Mouse (Mus musculus): ENCODE measurements at regions not wholly inside any gene's neighbourhood (a gene's known extent, or its start where the extent isn't known, plus 50 kb on each side); places are given as distances from the start of the nearest gene placed in this dataset.

DNA sequence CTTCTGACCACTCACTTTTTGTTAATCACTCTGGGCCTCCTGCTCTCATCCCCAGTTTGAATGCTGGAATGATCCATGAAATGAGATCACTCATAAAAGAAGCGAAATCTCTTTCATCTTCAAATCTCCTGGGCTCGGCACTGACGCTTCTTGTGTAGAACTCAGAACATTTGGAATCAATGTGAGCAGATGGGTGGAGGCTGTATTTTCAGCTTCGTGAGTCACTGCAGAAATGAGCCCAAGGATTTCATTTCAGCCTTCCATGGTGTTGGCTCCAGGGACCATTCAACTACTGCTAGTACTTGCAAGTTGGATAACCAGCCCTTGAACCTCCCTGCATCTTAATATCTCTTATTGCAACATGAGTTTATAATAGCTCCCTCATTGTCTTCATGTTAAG is 1258.5 kb upstream of the Lrrc6 start:
- in situ Hi-C loops (cut with MboI; ENCODE audit: low sequenced_read_pairs): no loop called here

DNA sequence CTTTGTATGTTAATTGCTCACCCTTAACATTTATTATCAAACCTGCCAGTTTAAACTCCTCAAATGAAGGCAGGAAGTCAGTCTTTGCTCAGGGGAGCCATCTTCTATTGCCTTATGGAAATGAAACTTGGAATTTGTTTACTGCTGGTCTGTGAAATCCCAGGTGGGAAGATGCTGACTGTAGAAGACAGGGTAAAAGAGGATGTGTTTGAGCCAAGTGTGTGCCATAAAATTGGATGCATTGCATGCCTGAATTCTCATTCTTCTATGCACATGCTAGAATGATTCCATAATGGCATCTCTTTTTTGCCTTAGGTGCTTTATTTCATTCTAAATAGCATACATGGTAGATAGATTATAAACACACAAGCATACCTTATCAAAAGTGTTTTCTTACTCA is 1249.9 kb upstream of the Lrrc6 start:
- in situ Hi-C loops (cut with MboI; ENCODE audit: low sequenced_read_pairs): no loop called here

DNA sequence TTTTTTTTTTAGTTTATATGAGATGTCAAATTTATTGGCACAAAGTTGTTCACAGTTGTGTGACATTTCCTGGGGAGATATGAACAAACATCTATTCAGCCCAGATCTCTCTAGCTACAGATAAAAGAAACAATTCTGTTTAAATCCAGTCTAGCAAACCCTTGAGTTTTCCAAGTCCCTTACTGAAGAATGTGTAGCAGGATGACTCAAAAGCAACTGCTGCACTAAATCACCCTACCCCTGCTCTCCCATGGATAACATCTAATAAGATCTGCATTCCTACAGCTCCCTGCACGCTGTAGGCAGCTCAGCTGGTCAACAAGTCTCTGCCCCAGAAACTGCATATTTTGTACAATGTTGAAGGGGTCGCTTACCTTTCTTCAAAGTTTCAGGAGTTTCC is 1242.6 kb upstream of the Lrrc6 start:
- in situ Hi-C loops (cut with MboI; ENCODE audit: low sequenced_read_pairs): no loop called here

DNA sequence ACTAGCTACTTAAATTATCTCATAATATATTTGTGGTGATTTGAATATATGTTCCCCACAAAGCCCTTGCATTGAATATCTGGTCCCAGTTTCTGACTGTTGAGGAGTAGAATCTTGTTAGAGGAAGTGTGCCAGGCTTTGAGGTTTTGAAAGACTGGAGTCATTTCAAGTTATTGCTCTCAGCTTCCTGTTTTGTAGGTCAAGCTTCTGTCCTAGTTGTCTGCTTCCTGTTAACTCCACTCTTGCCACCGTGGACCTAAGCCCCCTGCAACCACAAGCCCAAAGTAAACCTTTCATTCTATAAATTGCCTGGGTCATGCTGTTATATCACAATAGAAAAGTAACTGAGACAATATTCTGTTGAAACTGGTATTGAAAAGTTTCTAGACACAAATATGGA is 1232.3 kb upstream of the Lrrc6 start:
- in situ Hi-C loops (cut with MboI; ENCODE audit: low sequenced_read_pairs): no loop called here

DNA sequence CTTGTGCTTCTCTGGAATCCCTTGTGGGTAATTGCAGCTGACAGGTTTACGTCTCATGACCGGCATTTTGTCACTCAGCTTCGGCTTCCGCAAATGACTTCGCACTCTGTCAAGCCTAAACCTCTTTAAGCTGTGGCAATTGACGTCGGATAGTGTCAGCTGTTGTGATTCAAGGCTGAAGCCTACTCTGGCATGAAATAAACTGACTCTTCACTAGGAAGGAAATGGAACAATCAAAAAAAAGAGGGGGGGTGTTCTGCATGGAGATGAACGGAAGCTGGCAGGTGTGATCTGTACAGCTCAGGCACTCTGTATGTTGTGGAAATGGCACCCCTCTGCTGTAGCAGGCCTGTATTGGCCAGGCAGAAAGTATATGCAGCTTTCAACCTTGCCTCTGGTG is 1228.8 kb upstream of the Lrrc6 start:
- in situ Hi-C loops (cut with MboI; ENCODE audit: low sequenced_read_pairs): no loop called here

DNA sequence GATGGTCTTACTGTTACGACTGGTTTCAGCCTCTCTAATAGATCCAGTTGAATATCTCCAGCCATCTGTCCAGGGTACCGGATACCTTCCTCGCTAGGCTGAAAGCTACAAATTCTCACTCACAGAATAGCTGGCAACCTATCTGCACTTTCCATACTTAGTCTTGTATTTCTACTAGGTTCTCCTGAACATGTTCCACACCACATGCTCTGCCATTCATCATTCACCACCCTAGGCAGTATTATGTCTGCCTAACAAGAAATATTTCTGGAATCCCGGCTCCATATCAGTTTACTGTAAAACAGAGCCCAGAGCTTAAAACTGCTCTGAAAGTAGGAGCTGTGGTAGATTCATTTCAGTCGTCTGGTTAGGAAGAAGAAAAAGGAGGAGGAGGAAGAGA is 1224.5 kb upstream of the Lrrc6 start:
- in situ Hi-C loops (cut with MboI; ENCODE audit: low sequenced_read_pairs): no loop called here

DNA sequence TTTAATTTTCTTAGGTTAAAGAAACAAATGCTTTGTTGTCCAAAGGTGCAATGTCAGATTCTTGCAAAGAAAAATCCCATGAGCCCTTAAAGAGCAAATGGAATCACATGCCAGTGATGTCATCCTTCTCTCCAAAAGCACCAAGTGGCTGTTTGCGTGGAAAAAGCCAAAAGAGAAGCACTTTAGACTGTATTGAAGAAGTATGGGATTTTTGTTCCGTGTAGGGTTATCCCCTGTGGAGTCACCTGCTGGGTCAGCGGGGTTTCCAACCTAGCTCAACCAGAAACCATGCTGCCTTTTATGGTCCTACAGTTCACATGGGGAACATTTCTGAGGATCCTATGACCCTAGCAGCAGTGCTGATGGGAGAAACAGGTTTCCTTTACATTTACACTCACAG is 1213.5 kb upstream of the Lrrc6 start:
- in situ Hi-C loops (cut with MboI; ENCODE audit: low sequenced_read_pairs): no loop called here

DNA sequence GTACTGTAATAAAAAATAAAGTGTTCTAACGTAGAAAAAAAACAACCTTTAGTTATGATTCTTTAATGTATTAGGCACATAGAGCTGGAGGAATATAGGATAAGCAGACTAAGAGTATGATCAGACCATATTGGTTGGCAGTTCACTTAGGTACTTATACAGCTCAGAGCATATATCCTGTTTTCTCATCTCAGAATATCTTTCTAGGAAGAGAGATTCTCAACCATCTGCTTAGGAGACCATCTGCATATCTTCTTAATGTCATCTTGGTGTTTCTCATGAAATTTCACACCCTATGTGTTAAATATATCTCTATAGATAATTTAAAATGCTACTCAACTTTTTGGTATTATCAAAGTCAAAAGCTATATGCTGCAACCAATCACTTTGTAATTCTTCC is 1185.4 kb upstream of the Lrrc6 start:
- in situ Hi-C loops (cut with MboI; ENCODE audit: low sequenced_read_pairs): no loop called here

DNA sequence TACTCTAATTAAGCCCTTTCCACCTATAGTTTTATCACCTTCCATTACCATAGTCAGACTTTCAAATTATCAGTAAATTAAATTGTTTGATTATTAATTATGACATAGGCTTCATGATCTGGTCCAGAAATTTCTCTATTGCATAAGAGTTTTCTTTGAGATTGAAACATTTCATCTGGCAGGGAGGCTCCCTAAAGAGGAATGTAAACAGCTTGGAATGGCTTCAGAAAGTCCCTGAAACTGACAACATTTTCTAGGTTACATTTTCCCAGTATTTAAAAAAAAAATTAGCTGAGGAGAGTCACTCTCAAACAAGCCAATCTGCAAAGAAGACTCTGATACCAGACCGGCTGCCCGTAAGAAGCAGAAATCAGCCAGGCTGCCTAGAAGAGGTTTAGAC is 1172.6 kb upstream of the Lrrc6 start:
- in situ Hi-C loops (cut with MboI; ENCODE audit: low sequenced_read_pairs): no loop called here

DNA sequence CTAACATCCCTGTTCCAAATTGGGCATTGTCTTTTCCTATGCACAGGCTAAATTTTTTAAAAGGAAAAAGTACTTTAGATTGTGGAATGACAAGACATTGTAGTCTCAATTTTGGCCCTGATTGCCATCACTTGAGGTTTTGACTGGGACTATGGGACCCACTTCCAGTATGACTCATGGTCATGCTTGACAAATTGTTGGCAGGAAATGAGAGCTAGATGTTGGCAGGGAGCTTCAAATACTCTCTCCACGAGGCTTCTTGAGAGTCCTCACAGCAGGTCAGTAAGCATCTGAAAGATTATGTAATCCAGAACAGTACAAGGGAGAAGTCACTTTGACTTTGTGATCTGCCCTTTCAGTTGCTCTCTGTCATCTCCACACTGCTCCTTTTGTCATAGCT is 1135.4 kb upstream of the Lrrc6 start:
- in situ Hi-C loops (cut with MboI; ENCODE audit: low sequenced_read_pairs): no loop called here

DNA sequence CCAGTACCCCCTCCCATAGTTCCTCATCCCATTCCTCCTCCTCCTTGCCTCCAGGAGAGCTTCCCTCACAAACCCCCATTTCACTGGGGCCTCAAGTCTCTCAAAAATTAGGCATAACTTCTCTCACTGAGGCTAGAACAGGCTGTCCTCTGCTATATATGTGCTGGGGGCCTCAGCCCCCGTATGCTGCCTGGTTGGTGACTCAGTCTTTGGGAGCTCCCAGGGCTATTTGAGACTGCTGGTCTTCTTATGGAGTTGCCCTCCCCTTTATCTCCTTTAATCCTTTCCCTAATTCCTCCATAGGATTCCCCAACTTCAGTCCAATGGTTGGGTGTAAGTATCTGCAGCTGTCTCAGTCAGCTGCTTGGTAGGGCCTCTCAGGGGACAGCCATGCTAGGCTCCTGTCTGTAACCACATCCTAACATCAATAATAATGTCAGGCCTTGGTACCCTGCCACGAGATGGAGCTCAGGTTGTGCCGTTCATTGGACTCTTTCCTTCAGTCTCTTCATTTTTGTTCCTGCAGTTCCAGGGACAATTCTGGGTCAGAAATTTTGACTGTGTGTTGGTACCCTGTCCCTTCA is 1126.1 kb upstream of the Lrrc6 start:
- in situ Hi-C loops (cut with MboI; ENCODE audit: low sequenced_read_pairs): no loop called here

DNA sequence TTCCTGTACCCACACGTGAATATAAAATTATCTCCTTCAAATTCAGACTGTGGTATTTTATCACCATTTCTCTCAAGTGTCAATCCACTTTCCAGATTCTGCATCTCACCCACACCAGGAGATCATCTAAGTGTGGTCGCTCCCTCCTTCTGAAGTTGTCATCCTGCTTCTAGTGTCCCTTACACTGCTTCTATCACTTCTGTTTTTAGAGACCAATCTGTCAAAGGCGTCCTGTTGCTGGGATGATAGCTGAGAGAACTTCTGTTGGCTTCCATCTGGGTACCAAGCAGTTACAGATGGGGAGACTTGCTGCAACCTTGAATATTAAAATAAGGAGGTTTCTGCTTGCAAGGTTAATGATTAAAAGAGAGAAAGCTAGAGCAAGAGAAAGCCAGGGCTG is 1111.2 kb upstream of the Lrrc6 start:
- in situ Hi-C loops (cut with MboI; ENCODE audit: low sequenced_read_pairs): no loop called here

DNA sequence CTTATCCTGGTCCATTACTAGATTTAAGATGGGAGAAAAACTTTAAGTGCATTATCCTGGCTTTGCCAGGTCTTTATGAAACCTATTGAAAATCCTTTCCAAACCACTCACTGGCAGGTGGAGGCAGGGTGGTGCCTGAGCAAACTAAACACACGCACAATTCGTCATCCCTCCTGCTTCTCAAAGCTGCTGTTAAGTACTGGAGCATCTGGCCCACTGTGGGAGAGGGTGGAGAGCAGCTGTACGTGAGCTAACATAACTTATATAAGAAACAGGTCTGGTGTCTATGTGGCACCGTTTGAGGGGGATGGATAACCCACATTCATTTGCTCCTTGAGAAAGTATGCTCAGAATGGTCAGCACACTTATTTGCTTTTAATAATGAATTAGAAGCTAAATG is 1097.7 kb upstream of the Lrrc6 start:
- in situ Hi-C loops (cut with MboI; ENCODE audit: low sequenced_read_pairs): no loop called here

DNA sequence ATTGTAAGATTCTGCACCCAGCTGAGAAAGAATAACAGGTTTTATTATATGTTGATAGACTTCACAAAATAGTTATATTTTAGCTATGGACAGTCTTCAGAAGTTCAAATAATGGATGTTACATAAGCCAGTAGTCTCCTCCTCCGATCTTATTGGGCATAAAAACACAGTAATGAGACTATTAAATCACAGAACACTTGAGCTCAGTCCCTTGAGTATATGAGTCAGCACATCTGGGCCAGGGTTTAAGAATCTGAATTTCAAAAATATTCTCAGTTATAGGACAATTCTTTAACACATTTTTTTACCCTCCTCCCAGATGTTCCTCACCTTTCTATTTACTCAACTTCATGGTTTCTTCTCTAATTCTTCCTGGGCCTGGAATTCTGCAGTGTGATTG is 1075.9 kb upstream of the Lrrc6 start:
- in situ Hi-C loops (cut with MboI; ENCODE audit: low sequenced_read_pairs): no loop called here

DNA sequence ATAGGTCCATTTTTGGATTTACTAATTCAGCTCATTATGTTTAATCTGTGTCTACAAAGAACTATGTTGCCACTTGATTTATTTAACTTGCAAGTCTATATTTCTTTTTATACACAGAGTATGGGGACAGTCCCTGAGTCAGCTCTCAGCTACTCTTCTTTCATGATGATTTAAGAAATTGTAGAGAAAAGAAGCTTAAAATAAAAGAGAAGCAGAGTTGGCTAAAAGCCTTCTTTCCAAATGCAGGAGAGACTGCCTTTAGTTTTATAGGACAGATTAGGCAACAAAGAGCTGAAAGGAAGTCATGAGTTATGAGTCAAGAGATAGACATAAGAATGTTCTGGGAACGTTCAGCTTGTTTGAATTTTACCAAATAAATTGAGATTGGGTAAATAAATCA is 1070.9 kb upstream of the Lrrc6 start:
- in situ Hi-C loops (cut with MboI; ENCODE audit: low sequenced_read_pairs): no loop called here

DNA sequence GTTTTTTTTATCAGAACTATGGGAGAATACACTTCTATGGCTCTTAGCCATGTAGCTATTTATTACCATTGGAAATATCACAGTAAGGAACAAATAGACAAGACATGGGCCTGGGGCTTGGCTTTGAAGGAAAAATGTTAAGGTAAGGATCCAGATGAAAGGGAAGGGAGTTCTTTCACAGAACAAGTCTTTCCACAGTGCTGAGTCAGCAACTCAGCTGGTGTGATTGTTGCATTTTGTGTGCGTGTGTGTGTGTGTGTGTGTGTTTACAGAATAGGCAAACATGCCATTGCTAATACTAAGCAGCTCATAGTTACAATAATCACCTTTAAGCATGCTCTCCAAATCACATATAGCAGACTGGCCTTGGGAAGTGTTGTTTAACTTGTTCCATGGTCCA is 1056.6 kb upstream of the Lrrc6 start:
- in situ Hi-C loops (cut with MboI; ENCODE audit: low sequenced_read_pairs): no loop called here

DNA sequence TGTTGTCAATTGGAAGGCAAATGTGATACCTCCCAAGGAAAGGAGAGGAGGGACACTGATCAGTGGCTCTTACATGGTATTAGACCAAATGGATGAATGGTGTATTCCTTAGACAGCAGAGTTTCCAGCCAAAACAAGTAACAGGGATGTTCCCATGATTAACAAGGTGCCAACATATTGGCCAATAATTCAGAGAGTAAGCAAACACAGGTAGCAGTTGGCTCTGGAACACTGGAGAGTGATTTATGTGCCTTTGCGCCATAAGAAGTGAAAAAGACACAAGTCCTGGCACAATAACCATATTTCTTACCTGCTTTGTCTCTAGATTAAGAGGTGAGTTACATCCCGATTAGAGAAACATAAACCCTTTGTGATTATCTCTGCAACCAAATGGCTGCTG is 1051.2 kb upstream of the Lrrc6 start:
- in situ Hi-C loops (cut with MboI; ENCODE audit: low sequenced_read_pairs): no loop called here

DNA sequence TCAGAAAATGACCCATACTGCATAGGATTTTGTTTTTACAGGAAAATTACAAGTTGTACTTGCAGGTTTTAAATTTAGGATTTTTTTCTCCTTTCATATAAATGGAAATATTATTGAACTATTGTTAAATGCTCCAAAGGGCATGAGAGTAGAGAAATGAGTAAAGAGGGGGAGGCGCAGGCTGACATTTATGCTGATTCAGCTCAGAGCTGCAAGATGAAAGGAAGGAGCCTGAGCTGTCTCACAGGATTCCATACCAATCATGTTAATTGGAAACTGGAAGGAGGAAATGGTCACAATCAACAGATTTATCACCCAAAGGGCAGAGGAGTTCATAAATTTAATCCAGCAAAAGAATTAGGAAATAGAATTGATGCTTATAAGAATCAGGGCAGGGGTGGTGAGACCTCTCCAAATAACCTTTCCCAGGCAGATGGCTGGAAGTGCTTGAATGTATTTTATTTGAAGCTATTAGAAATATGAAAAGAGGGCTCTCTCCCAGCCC is 1046.2 kb upstream of the Lrrc6 start:
- in situ Hi-C loops (cut with MboI; ENCODE audit: low sequenced_read_pairs): no loop called here

DNA sequence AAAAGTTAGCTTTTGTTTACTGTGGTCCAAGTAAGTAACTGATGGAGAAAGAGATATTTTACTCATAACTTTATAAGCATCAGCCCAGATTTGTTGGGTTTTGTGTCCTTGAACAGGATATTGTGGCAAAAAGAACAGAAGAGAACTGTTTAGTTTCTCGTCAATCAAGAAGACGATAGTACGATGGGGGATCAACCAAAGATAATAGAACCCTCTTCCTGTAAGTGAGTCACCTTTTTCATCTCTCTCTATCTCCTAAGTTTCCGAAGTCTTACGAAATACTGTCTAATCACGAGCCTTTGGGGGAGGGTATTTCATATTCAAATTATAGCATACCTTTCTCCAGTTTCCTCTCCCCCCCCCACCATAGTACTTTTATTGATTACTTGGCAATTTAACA is 1045.0 kb upstream of the Lrrc6 start:
- in situ Hi-C loops (cut with MboI; ENCODE audit: low sequenced_read_pairs): no loop called here

DNA sequence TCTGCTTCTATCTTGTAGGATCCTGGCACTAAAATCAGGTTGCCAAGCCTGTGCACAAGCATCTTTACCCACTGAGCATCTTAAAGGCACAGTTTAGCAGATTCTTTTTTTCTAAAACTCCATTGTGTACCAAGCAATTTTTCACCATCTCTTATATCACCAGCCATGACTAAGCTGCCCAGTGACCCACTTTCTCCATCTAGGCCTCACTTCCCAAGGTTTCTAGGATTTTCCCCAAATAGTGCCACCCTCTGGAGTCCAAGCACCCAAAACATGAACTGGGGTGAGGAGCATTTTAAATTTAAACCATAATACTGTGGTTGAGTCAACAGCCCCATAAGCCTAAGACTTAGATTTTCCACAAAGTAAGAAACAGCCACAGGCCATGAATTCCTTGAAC is 1013.0 kb upstream of the Lrrc6 start:
- in situ Hi-C loops (cut with MboI; ENCODE audit: low sequenced_read_pairs): no loop called here

DNA sequence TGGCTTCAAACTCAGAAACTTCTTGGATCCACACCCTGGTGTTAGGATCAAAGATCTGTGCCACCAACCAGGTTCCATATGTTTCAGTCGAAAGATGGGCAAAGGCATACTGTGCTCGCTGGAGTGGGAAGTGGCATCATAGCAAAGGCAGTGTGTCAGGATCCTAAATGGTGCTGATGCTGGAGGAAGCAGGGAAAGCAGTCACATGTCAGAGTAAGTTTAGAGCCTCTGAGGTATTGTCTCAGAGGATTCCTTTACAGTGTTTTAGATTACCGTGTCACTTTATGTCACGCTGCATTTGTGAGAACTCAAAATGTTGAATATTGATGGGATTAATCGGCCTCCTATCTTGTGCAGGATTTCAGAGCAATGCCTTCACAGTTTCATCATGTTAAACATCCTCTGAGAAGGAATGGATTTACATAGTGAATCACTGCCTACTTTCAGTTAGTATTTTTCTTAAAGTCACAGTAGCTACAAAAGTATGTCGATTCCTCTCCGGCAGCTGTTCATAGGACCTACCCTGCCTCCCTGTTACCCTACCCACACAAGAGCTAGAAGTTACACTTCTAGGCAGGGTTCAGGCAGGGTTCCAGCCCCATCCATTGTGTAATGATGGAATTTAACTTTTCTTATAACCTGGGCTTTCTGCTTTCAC is 994.4 kb upstream of the Lrrc6 start:
- in situ Hi-C loops (cut with MboI; ENCODE audit: low sequenced_read_pairs): no loop called here

DNA sequence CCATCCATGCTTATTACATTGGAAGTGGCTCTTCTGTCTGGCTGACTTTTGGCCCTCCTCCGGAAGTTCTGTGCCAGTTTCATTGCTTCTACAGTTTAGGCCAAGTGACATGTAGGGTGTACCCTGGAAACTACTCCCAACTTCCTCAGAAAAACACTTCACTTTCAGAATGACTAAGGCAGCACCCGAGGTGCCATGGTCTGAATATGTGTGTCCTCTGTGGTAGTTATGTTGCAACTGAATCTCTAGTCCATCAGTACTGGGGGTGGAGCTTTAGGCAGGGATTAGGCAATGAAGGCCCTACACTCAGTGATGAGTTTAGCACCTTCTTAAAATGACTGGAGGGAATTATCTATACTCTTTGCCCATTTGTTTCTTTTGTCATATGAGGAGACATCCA is 981.0 kb upstream of the Lrrc6 start:
- in situ Hi-C loops (cut with MboI; ENCODE audit: low sequenced_read_pairs): no loop called here

DNA sequence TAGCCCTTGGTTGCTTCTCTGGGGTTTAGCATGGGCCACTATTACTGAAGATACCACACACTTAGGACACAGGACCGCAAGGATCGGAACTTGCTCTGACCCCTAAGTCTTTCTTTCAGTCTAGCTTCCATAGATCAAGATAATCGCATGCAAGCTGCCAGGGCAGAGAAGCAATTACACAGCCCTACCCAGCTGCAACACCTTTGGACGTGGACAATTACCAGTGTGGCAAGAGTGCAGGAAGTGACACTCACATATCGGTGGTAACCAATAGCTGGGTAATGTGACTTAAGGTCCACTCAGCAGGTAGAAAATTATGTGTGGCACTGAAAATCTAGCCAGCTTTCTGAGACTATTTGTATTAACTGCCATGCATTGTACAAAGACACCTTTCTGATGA is 973.6 kb upstream of the Lrrc6 start:
- in situ Hi-C loops (cut with MboI; ENCODE audit: low sequenced_read_pairs): no loop called here

Measured in CH12F3 (cell line).